ENCODE assay signal across 8 mouse cellular contexts in the genomic region with DNA sequence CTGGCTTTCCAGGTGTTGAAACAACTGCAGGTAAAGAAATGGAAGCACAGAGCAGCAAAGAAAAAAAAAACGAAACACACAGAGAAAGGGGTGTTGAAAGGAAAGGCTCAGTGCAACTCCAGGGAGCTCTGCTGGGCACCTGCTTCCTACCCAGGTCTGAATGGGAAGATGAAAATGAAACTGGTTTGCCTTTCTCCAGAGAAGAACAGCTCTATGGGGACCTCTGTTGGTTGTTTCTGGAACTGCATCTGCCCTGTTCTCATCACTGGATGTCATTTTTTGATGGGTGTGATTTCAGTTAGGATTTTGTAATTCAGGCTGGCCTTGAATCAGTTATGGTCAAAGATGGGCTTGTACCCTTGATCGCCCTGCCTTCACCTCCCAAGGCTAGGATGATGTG. TPM values are rescaled to one million over a fixed set of nuclear protein-coding genes. Genes with fewer than 3 reads are reported as not detected.
A peak's percentile ranks its signal among the peaks of the same experiment; 100 is the strongest.
DNase-seq lines count a peak whose midpoint lies in the region; ATAC-seq and TF ChIP-seq lines count a peak whose summit lies in the region.

No protein-coding gene starts in this region.

- peak; percentile 80 for DNase-seq in liver
- DNase-seq in liver, embryonic 11.5 days (ENCODE audit: low spot score), result no peak
- DNase-seq in adrenal gland, postnatal 14 days, result peak; percentile 87
- DNase-seq in embryo, embryonic 9.5 days (ENCODE audit: extremely low spot score), result peak; percentile 70
- DNase-seq in hindbrain, embryonic 14.5 days (ENCODE audit: low spot score), result peak; percentile 90
- peak; percentile 71 to 85 for DNase-seq in left cerebral cortex, adult 2 months (ENCODE audit: extremely low spot score in 1 of 2, low spot score in 2 of 2)
- peak; percentile 81 for DNase-seq in thymus, postnatal 0 days (ENCODE audit: low spot score)

- peak; percentile 99 for TF ChIP-seq CTCF in left cerebral cortex, adult 2 months (IDR thresholded peaks at IDR 0.05)

- no peaks in the 10 kb centered on the region for H3K9me3 ChIP-seq in liver, embryonic 11.5 days (ENCODE audit: control insufficient read depth, low read length)
- no peaks in the 10 kb centered on the region for H3K9me3 ChIP-seq in hindbrain, embryonic 14.5 days (ENCODE audit: control insufficient read depth, low read length)

- H3K4me3 ChIP-seq in liver, embryonic 11.5 days (ENCODE audit: low read depth, low read length), result no peak overlapping the region
- H3K4me3 ChIP-seq in hindbrain, embryonic 14.5 days (replicated peaks; ENCODE audit: low read length), result no peak overlapping the region
- no peak overlapping the region for H3K4me3 ChIP-seq in left cerebral cortex, adult 2 months

- no peak overlapping the region for H3K27ac ChIP-seq in liver, embryonic 11.5 days (ENCODE audit: low read depth, low read length)
- H3K27ac ChIP-seq in hindbrain, embryonic 14.5 days, result no peak overlapping the region
- no peak overlapping the region for H3K27ac ChIP-seq in left cerebral cortex, adult 2 months

- H3K4me2 ChIP-seq in liver, embryonic 11.5 days, result no peak overlapping the region
- H3K4me2 ChIP-seq in hindbrain, embryonic 14.5 days (replicated peaks), result no peak overlapping the region

- H3K27me3 ChIP-seq in liver, embryonic 11.5 days (replicated peaks; ENCODE audit: control insufficient read depth, insufficient read depth, low read length), result no peaks in the 10 kb centered on the region
- H3K27me3 ChIP-seq in hindbrain, embryonic 14.5 days (ENCODE audit: control insufficient read depth, insufficient read depth, low read length), result no peaks in the 10 kb centered on the region

- no peak for ATAC-seq in liver, embryonic 11.5 days (replicated peaks; ENCODE audit: low FRiP score)
- ATAC-seq in hindbrain, embryonic 14.5 days (ENCODE audit: low FRiP score), result no peak
- peak; percentile 77 for ATAC-seq in monocyte, adult 5-6 weeks (replicated peaks; ENCODE audit: insufficient number of reproducible peaks, low FRiP score, low TSS enrichment, poor library complexity, severe bottlenecking)

- H3K36me3 ChIP-seq in liver, embryonic 11.5 days (ENCODE audit: control insufficient read depth, insufficient read depth, low read length), result peaks cover 10% of the 10 kb centered on the region; the same call in 1 of the 2 replicates
- peaks cover 97% of the 10 kb centered on the region for H3K36me3 ChIP-seq in hindbrain, embryonic 14.5 days (replicated peaks; ENCODE audit: control insufficient read depth, insufficient read depth)

- no peak overlapping the region for H3K9ac ChIP-seq in liver, embryonic 11.5 days (ENCODE audit: low read depth, low read length)
- no peak overlapping the region for H3K9ac ChIP-seq in hindbrain, embryonic 14.5 days

- H3K4me1 ChIP-seq in liver, embryonic 11.5 days (replicated peaks; ENCODE audit: control insufficient read depth, insufficient read depth, low read length), result no peaks in the 10 kb centered on the region
- H3K4me1 ChIP-seq in hindbrain, embryonic 14.5 days (replicated peaks; ENCODE audit: control insufficient read depth, insufficient read depth, low read length), result no peaks in the 10 kb centered on the region

- 21% methylated on average over 2 of the region's 2 CpGs for WGBS in liver, embryonic 11.5 days
- WGBS in hindbrain, embryonic 14.5 days, result 29% methylated on average over 2 of the region's 2 CpGs

- intact Hi-C loops in left cerebral cortex, adult 2 months (cut with DNase I), result loop anchor here (1.0 to 5.0 kb wide), 3 partner anchors 22 to 95 kb away; partner anchors contain the start of gene Pi4kb

RNA-seq across cellular contexts. Expression of gene Zfp687, which starts 18.3 kb away (rescaled TPM):
- 20.2 and 23.7 TPM in 2 replicates for polyA plus RNA-seq in liver, embryonic 11.5 days (2014; fragmentation: Nextera tagmentation; extraction: Ambion mirVana)
- total RNA-seq in adrenal gland, postnatal 14 days (2021), result 30.9 and 33.2 TPM in 2 replicates
- polyA plus RNA-seq in hindbrain, embryonic 14.5 days (2014; fragmentation: Nextera tagmentation; extraction: Ambion mirVana), result 19.6 and 21.2 TPM in 2 replicates
- total RNA-seq in left cerebral cortex, adult 2 months (2021), result 10 to 100 TPM; 23.1 to 25.9 TPM
- total RNA-seq in monocyte, adult 5-6 weeks (2017), result 17.3 to 33.2 TPM (median 29.2 TPM) in 3 replicates
- 16.7 and 18.4 TPM in 2 replicates for polyA plus RNA-seq in thymus, postnatal 0 days (2015; fragmentation: Nextera tagmentation; extraction: Ambion mirVana)

RNA-seq across cellular contexts. Expression of gene Pi4kb, which starts 22.4 kb away (rescaled TPM):
- 17.0 and 20.5 TPM in 2 replicates for polyA plus RNA-seq in liver, embryonic 11.5 days (2014; fragmentation: Nextera tagmentation; extraction: Ambion mirVana)
- total RNA-seq in adrenal gland, postnatal 14 days (2021), result 40.5 and 46.3 TPM in 2 replicates
- polyA plus RNA-seq in hindbrain, embryonic 14.5 days (2014; fragmentation: Nextera tagmentation; extraction: Ambion mirVana), result 25.0 and 28.4 TPM in 2 replicates
- total RNA-seq in left cerebral cortex, adult 2 months (2021), result 10 to 100 TPM; 58.0 to 58.4 TPM
- total RNA-seq in monocyte, adult 5-6 weeks (2017), result 25.2 to 29.9 TPM (median 27.2 TPM) in 3 replicates
- polyA plus RNA-seq in thymus, postnatal 0 days (2015; fragmentation: Nextera tagmentation; extraction: Ambion mirVana), result 18.4 and 21.6 TPM in 2 replicates

RNA-seq across cellular contexts. Expression of gene Rfx5, which starts 43.1 kb away (rescaled TPM):
- polyA plus RNA-seq in liver, embryonic 11.5 days (2014; fragmentation: Nextera tagmentation; extraction: Ambion mirVana), result 4.5 and 4.9 TPM in 2 replicates
- 22.4 and 26.9 TPM in 2 replicates for total RNA-seq in adrenal gland, postnatal 14 days (2021)
- polyA plus RNA-seq in hindbrain, embryonic 14.5 days (2014; fragmentation: Nextera tagmentation; extraction: Ambion mirVana), result 7.4 and 8.9 TPM in 2 replicates
- total RNA-seq in left cerebral cortex, adult 2 months (2021), result 10 to 100 TPM; 23.3 to 28.2 TPM
- 13.9 to 19.6 TPM (median 17.9 TPM) in 3 replicates for total RNA-seq in monocyte, adult 5-6 weeks (2017)
- 7.1 and 7.3 TPM in 2 replicates for polyA plus RNA-seq in thymus, postnatal 0 days (2015; fragmentation: Nextera tagmentation; extraction: Ambion mirVana)

RNA-seq across cellular contexts. Expression of gene Psmd4, which starts 45.5 kb away (rescaled TPM):
- 290 and 304 TPM in 2 replicates for polyA plus RNA-seq in liver, embryonic 11.5 days (2014; fragmentation: Nextera tagmentation; extraction: Ambion mirVana)
- total RNA-seq in adrenal gland, postnatal 14 days (2021), result 218 and 243 TPM in 2 replicates
- polyA plus RNA-seq in hindbrain, embryonic 14.5 days (2014; fragmentation: Nextera tagmentation; extraction: Ambion mirVana), result 238 and 248 TPM in 2 replicates
- total RNA-seq in left cerebral cortex, adult 2 months (2021), result 100 to 1,000 TPM; 156 to 164 TPM
- total RNA-seq in monocyte, adult 5-6 weeks (2017), result 201 to 282 TPM (median 263 TPM) in 3 replicates
- 310 and 313 TPM in 2 replicates for polyA plus RNA-seq in thymus, postnatal 0 days (2015; fragmentation: Nextera tagmentation; extraction: Ambion mirVana)
